Mouse (Mus musculus) gastrocnemius, adult 18-20 months (tissue): ENCODE results near the gene Tex2. TPM values are rescaled to one million over a fixed set of nuclear protein-coding genes. Genes with fewer than 3 reads are reported as not detected.

Source experiments
- DNase-seq: peaks from one replicate; pipeline ENCODE4 v3.0.0; 2021; ENCODE audit warnings: low spot score
- total RNA-seq, 2 experiments: library from RNA; stranded (reverse); gene quantifications; 2 replicates each; pipeline ENCODE4 v1.2.3; 2021

Tex2 gene
- total RNA-seq, 2 experiments from 2014 or later, result 64.8 to 69.4 TPM

DNA sequence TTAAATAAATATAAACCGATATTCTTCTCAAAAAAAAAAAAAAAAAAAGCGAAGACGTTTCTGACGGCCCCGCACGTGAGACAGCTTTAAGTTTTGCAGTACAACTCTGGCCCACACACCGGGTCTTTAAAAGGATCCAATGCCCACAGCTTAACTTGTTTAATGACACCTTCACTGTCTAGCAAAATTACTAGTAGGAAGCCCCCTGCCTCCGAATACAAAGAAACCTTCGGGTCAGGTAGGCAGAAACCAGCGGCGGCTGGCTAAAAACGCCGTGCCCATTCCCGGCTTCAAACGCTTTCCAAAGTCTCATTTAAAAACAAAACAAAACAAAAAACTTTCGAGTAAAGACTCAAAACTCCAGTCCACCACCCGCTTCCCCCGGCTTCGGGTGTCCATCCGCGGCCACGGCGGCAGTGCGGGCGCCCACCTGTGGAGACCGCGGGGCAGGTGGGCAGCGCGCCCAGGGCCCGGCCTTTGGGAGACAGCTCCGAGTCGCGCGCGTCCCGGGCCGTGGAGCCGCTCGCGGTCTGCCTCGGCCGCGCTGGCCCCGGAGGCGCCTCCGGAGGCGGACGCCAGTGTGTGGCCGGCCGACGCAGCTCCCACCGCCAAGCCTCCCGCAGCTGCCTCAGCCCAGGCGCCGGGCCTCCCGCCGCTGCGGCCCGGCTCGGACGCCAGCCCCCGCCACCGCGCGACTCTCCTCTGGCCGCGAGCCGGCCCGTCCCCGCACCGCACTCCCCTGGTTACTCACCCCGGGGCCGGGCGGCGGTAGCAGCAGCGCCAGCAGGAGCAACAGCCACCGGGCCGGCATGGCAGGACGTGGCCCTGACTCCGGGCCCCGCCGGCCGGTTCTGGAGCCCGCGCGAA is 126.1 kb downstream of the Tex2 start:
- peak; percentile 49 for DNase-seq

DNA sequence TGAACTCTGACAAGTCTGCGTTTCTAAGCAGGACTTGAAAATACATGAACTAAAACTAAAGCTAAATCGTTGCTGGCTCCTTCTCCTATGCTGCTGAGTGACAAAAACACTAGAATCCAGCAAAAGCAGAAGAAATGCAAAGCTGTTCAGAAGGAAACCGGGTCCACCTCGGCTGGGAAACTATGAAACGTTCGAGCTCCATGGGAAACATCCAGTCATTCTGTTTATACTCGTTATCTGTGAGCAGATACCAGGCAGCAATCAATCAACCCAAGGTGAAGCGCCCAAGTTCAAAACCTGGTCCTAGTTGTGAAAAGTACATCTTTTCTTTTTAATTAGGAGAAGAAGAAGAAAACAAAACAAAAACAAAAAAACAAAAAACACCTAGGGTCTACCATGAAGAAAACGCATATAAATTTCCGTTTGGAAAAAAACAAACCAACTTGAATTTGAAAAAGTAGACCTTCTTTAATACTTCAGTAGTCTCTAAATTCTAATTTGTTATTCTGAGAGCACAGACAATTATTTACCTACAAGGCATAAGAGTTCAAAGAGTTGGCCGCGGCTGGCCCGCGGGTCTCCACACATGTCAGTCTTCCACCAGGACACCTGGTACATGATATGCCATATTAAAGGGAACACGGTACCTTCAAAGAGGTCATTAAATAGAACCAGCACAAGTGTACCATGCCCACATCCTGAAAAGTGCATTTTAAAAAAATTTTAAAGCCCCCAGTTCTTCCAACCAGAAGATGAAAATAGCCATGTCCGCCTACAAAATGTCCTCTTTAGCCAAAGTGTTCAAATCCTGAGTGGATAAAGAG is 127.0 kb downstream of the Tex2 start:
- no peak for DNase-seq

DNA sequence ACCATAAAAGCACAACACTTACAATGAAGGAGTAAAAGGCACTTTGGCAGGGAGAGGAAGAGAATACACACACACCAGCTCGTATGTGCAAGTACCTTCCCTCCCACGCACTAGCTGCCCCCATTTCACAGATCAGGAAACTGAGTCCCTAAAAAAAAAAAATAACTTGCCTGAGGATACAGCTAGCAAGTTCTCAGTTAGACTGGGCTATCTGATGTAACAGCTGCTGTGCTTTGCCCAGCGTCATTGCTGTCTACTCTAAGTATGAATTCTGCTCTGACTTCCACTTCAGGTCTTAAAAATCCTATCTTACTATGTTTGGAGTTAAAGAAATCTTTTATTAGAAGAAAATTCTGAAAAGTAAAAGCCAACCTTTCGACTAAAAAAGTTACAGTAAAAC is 127.6 kb downstream of the Tex2 start:
- DNase-seq, result no peak

DNA sequence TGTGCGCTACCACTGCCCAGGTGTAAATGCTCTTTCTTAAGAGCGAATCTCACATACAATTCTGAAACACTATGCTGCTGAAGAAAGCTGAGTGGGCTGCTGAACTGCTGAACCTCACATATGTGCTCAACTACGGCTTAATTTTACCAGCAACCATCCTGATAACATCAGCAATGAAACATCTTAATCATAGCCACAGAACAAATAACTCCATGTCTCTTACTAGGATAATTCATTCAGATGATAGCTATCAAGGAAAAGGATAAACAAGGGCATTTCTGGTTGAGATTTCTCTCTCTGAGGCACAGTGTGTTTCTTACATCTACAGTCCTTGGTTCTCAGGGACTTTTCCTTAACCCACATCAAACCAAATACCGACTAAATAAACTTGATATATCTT is 128.3 kb downstream of the Tex2 start:
- DNase-seq, result no peak

DNA sequence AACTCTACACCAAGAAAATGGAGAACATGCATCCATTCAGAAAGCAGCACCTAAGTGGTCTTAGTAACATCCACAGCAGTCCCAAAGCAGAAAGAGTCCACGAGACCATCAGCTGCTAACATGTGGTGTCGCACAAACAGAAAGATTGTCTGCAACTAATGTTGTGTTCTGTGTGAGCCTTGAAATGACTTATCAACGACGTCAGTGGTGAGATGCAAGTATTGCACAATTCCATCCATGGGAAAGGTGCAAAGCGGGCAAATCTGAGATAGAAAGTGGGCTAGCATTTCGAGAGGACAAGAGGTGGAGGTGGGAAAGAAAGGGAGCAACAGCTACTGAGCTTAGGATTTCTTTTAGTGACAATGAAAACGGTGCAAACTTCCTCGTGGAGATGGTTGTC is 130.4 kb downstream of the Tex2 start:
- DNase-seq, result no peak

DNA sequence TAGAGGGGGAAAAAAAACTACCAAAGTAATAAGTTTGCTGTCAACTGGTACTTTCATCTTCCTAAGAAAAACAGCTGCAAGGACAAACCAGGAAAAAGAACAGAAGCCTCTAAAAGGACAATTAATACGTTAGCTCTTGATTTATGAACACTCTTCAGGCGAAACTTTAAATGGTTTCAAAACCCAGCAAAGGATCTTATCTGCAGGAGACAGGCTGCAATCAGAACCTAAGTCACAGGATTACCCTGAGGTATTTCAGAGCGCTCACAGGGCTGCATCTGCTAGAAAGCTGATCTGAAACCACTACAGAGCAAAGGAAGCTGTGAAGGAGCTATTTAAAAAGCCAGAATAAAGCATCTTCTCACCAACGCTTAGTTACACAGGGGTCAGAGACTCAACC is 131.6 kb downstream of the Tex2 start:
- no peak for DNase-seq

DNA sequence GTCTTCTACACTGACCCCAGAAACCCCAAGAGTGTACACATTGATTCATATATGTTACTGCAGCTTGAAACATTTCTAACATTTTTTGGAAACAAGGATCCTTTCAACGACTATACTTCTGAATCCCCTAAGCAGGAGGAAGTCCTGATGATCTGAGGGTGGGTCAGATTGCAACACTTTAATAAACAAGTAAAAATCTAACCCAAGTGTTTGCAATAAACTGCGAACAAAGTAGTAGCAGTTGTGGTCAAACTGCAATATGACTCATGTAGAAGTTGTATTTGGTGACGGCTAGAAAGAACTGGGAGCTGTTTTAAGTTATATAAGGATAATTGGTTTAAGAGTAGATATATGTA is 132.7 kb downstream of the Tex2 start:
- DNase-seq, result no peak

DNA sequence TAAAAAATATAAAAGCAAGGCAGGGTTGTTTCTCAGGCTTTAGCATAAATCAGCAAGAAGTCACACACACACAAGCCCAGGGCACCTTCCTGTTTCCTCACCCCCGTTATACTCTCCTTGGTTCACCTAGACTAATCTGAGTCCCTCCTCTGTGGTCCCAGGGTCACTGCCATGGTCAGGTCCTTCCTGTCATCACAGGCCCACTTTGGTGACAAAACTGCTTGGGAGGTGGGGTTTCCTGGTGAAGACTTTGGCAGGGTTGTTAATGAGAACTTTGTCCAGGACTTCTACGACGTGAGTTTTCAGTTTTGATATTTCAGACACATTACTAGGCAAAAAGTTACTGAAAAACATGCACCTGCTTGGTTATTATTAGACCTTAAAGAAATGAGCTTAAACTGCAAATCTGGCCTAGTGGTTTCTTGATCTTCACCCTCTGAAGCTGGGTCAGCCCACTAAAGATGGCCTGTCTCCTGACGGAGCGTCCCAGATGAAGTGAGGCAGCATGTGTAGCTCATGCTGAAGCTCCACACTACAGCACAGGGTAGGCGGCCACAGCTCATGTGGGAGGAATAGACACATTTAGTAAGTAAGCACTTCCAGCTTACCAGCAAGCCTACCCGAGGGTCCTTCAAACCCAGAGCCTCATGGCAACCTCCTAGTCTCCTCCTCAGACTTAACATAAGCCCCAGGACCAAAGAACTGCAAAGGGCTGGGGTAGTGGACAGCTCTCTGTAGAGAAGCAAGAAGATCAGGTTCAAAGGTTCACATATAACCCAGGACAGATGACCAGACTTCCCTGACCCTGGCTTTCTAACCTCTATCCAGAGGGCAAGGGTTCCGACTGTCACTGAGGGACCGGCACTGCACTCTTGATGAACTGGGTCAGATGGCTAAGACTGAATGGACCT is 133.3 kb downstream of the Tex2 start:
- no peak for DNase-seq

DNA sequence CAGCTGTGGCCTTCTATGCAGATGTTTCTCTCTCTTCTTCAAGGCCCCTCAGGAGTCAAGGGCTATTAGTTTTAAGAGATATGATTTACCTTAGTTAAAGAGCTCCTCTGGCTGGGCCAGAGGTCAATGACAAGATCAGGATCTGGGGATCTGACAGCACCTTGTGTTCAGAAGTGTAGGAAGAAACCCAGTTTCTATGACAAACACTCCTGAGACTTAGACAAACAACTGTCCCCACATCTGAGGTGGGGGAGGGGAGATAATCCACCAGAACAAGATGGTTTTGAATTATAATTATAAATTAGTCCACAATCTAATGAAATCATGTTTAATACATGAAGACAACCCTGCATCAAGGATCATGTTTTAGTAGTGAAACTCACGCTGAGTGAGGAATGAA is 134.5 kb downstream of the Tex2 start:
- DNase-seq, result no peak

DNA sequence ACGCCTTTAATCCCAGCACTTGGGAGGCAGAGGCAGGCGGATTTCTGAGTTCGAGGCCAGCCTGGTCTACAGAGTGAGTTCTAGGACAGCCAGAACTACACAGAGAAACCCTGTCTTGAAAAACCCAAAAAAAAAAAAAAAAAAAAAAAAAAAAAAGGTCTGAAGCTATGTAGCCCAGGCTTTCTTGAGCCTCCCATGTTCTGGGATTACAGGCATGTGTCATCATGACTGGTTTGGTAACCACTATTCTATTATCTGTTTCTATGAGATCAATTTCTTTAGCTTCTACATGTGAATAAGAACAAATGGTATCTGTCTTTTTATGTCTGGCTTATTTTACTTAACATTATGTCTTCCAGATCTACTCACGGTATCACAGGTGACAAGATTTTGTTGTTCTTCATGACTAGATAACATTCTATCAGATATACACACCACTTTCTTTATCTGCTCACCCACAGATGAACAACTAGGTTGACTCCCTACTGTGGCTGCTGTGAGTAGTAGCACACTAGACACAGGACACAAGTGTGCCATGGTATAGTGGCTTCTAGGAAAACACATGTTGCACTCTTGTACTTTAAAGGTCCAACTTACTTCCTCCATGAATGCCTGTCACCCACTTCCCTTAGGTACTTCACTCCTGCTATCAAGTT is 135.6 kb downstream of the Tex2 start:
- no peak for DNase-seq

DNA sequence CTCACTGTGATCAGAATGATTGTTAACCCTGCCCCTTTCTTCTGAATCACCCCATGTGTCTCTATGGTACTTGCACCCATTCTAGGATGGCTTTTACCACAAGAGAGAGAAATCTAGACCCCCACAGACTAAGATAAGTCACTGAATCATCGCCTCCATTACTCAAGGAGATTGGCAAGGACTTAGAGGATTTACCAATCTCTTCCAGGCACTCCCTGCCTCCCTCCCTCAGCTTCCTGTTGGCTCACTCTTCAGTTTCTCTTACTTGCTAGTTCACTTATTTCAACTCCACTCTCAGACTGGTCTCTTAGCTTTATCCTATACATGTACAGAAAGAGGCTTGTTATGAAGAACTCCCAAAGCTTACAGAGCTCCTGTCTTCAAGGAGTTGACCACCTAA is 137.9 kb downstream of the Tex2 start:
- DNase-seq, result no peak

DNA sequence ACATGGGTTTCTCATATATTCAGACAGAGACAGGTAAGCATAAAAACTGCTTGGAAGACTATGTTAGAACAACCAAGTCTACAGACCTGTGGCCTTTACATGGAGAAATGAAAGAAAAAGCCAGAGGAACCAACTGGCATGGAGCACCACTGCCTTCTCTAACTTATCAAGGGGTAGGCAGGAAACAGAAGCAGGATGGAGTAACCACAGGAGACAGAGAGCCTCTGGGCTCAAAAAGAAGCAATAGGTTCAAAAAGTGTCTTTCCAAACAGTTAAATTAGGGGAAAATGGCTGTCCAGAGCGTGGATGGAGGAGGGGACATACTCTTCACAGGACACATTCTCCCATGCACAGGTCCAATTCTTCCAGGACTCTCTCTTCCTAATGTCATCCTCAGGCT is 141.6 kb downstream of the Tex2 start:
- no peak for DNase-seq

DNA sequence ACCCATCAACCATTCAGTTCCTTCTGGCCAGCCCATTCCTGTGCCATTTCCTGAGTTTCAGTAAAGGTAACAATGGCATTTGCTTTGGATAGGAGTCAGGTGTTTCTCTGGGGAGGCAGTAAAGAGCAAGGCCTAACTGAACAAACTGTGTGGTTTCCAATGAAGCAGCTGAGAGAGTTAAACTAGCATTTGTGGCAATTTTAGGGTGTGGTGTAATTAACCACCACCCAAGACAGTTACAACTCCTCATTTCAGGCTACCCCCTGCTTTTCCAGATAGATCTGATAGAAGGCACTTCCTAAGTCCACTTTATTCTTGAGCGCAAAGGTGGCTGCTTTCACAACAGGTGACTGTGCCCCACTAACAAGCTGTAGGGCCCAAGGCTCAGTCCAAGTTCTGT is 144.7 kb downstream of the Tex2 start:
- DNase-seq, result no peak

DNA sequence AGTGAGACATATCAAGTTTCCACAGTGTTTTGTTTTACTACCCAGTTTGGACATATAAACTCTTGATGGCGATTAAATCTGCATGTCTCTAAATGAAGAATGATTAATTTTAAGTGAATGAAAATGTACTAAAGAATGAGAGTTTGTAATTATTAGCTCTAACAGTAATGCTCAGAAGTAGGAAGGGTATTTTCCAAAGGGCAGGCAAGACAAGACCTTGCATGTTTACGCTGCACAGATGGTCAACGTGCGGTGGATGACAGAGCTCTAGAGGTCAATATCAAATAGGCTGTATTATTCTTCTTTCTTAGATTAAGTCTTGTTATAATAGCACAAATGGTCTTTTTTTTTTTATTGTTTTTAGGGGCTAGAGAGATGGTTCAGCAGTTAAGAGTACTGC is 147.3 kb downstream of the Tex2 start:
- no peak for DNase-seq

DNA sequence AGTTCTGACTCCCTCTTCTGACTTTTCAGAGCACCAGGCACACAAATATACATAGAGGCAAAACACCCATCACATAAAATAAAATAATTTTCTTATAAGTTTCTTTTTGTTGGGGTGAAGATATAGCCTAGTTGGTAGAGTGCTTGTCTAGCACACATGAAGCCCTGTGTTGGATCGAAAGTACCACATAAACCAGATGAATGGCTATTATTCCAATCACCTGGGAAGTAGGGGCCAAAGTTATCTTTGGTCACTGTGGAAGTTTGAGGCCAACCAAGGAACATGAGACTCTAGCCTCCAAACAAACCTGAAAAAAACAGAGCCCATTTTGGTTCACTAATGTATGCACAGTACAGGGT is 147.7 kb downstream of the Tex2 start:
- DNase-seq, result no peak

DNA sequence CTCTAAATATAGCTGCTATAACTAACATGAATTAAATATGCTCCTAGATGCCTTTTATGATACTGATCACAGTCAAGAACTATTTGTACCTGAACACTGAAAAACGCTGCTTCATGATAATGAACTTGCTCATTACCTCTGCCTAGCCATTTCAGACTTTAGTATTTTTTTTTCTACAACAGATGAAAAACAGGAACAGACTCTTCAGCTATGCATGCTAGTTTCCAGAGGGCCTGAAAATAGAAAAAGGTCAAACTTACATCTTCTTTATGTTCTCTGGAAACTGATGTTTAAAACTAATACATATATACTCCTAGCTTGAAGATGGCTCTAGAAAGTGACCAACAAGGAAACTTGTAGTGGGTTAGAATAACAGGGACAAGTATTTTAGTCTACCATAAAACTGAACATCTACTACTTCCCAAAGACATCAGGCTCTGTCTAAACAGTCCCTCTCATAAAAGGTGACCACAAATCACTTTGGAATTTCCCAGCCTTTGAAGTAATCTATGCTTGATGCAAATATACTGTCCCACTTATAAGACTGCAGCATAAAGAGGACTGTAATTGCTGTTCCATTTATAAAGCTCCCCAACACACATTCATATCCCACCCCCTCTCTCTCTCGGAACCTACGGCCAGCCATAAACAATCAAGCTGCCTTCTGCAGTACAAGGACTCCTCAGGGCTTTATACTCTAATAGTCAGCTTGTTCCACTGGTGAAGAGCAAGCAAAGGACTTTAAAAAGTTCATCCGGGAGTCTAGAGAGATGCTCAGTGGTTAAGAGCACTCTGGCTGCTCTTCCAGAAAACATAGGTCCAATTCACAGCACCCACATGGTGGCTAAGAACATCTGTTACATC is 148.3 kb downstream of the Tex2 start:
- DNase-seq, result no peak

DNA sequence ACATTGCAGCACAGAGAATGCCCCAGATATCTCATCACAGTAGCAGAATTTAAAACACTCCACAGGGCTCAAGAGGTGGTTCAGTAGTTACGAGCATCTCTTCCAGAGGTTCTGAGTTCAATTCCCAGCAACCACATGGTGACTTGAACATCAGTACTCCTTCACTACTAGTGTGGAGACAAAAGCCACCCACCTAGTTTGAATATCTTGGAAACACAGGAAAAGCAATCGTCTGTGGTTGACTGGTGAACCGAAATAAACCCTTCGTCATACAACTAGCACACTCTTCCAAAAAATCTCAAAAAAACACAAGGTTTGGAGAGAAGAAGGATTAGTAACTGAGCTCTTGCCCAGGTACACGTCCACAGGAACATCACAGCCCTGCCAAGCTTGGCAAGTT is 149.4 kb downstream of the Tex2 start:
- no peak for DNase-seq

DNA sequence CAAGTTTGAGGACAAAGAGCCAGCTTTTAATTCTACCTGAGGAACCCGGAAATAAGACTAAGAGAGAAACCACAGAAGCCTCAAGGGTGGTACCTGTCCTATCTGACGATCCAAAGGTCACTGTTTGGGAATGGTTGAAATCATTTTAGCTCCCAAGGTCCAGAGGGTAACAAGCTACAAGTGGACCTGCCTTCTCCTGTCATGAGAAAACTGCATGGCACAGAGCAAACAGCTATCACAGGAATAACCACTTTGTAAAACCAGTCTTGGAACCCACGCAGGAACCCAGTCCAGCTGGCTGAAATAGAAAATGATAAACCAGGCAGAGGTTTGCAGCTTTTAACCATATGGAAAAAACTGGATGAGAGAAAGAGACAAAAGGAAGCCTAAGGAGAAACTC is 150.9 kb downstream of the Tex2 start:
- no peak for DNase-seq

DNA sequence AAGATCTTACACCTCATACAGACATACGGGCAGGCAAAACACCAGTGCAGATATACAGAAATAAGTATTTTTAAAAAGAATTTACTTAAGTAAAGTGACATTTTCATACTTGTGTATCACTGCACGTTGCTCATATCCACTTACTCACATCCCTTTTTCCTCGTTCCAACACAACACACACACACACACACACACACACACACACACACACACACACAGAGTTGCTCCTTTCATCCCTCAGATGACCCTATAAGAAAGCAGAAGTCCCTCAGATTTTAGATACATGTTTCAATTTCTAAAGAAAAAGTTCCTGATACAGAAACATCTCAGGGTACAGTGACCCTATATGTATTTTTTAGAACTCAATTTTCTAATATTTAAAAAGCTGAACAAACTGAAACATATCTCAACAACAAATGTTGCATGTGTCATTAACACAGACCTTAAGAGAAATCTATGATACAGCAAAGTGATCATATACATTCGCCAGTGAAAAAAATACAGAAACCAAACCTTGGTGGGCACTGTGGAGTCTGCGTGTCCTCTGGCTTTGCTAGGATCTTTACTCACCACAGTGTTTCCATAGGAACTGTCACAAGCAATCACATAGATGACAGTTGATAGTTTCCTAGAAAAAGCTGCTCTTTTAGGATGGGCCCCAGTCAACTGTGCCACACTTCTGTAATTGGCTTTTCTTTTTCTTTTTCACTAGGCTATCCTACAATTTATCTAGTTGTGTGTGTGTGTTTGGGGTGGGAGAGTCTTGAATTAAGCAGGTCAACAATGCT is 151.9 kb downstream of the Tex2 start:
- DNase-seq, result no peak

DNA sequence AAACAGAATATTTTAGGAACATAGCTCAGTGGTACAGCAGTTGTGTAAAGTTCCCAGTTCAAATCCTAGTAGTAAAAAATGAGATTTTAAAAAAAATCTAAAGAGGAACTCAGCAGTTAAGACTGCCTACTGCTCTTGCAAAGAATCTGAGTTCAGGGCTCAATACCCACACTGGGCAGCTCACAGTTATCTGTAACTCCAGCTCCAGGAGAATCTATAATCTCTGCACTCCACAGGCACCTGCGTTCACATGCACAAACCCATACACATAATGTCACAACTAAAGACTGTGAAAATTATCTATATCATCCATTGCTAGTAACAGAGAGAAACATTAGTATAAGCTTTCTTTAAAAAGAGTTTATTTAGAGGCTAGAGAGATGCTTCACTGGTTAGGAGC is 152.6 kb downstream of the Tex2 start:
- DNase-seq, result no peak
